Mouse (Mus musculus) embryonic stem cell, embryonic (primary cell): ENCODE results near the gene Foxn4.

Experiments used
- CTCF ChIA-PET, 4 experiments: fragments of 300-600 bp in 2 of 4; fragments of 350-600 bp in 2 of 4; sonication (Branson Sonifier 250); formaldehyde crosslinking; loops; one replicate each; lab custom pipeline; 2022; ENCODE audit warnings: inconsistent platforms in 2 of 4; lab: Charles Lee
- POLR2A ChIA-PET, 4 experiments: fragments of 300-600 bp in 2 of 4; fragments of 350-600 bp in 2 of 4; sonication (Branson Sonifier 250); formaldehyde crosslinking; loops; one replicate each; lab custom pipeline; 2022; ENCODE audit warnings: antibody characterized with exemption in 4 of 4, inconsistent platforms in 1 of 4; lab: Charles Lee

Gene Foxn4

DNA sequence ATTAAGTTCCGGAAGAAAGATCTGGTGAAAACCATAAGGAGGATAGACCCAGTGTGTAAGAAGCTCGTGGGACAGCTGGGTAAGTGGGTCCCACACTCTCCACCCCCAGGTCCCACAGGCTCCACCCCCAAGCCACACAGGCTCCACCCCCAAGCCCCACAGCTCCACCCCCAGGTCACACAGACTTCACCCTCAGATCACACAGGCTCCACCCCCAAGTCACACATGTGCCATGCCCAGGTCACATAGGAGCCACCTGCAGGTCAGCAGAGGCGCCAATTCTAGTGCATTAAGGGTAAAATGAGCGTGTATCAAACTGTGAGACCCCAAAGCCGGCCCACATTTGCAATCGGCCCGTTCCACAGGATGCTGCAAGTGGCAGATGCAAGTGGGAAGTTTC lies 27.1 kb downstream of the Foxn4 start:
- ChIA-PET POLR2A (interaction anchor here in 1 of 4 experiments (0.8 to 1.0 kb wide), 2 partner anchors 27 to 132 kb away, joined by 4 to 5 read pairs; partner anchors contain the start of gene Foxn4), CTCF (interaction anchor here in 2 of 4 experiments (0.5 to 1.6 kb wide), 10 partner anchors 17 to 363 kb away, joined by 3 to 6 read pairs (median 3); no protein-coding TSS in a partner anchor)

DNA sequence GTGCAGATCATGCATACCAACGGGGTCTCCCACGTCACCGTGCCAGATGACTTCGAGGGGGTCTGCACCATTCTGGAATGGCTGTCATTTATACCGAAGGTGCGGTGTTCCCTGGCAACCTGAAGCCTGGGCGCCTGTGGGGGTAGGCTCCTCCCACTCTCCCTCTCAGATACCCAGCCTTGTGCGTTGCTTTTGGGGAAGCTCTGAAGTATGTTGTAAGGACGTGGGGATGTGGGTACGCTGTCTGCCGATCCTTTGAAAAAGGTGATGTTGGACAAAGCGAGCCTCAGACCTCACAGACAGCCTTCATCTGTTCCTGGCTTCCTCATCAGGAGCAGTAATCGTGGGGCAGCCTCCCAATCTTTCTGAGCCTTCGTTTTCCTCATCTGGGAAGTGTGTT lies 33.9 kb downstream of the Foxn4 start:
- ChIA-PET POLR2A (interaction anchor here in 1 of 4 experiments (0.5 kb wide), 1 partner anchor 33 kb away, joined by 3 read pairs; no protein-coding TSS in a partner anchor), CTCF (no interaction called here)

DNA sequence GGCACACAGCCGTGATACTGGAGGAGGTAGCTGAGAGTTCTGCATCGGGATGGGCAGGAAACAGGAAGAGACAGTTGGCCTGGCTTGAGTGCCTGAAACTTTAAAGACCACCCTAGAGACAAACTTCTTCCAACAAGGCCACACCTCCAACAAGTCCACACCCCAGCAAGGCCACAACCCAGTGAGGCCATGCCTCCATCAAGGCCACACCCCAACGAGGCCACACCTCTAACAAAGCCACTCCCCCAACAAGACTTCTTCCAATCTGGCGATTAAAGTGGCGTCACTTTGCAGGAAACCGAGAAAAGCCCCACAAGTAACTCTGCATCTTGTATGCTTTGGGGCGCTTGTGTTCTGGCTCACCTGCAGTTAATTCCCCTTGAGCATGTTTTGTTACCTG lies 34.7 kb downstream of the Foxn4 start:
- POLR2A ChIA-PET: interaction anchor here in 1 of 4 experiments (1.3 kb wide), 1 partner anchor 10 kb away, joined by 3 read pairs; no protein-coding TSS in a partner anchor
- CTCF ChIA-PET: interaction anchor here in 1 of 4 experiments (0.9 kb wide), 1 partner anchor 77 kb away, joined by 3 read pairs; no protein-coding TSS in a partner anchor

DNA sequence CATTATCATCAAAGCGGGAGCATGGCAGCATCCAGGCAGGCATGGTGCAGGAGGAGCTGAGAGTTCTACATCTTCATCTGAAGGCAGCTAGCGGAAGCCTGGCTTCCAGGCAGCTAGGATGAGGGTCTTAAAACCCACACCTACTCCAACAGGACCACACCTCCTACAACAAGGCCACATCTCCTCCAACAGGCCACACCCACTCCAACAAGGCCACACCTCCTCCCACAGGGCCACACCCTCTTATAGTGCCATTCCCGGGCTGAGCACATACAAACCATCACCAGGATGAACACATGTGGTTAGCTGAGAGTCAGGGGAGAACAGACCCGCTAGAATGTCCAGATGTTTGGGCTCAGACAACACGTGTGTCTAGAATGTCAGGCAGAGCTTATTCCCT lies 44.7 kb downstream of the Foxn4 start:
- CTCF ChIA-PET: interaction anchor here in 2 of 4 experiments (0.6 to 0.8 kb wide), 3 partner anchors 80 to 90 kb away, joined by 3 to 7 read pairs (median 5); no protein-coding TSS in a partner anchor
- POLR2A ChIA-PET: interaction anchor here in 1 of 4 experiments (1.0 to 1.6 kb wide), 2 partner anchors 9 to 20 kb away, joined by 3 to 6 read pairs; no protein-coding TSS in a partner anchor

DNA sequence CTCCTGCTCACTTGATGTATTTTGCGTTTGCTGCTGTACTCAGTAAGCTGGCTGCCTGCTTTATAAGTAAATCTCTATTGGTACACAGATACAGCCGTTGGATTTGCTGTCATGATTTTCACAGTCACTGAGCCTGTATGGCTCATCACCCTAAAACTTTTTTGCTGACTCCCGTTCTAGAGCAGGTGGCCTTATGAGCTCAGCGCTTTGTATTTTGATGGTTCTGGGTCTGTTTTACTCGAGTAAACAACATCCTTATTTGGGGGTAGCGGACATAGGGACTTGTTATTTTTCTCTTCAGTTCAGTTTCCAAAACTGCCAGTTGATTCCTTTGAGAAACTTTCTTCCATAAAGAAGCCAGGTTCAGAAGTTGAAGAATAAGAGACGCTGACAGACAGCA lies 47.6 kb downstream of the Foxn4 start:
- POLR2A ChIA-PET: no interaction called here

DNA sequence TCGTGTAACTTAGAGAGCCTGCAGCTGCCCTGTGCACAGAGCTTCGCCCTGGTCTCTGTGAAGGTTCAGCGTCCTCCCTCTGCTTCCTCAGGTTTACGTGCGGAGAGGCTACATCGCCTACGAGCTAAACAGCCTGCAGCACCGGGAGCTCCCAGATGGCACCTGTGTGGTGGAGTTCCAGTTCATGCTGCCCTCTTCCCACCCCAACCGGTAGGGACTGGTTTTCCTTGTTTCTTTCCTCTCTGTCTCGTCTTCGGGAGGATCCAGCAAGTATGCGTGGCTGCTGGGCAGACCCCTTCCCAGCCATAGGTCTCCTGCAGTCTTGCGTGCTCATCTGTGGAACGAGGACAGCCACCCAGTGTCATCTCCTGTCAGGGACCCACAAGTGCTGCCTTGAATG lies 54.8 kb downstream of the Foxn4 start:
- POLR2A ChIA-PET: interaction anchor here in 2 of 4 experiments (0.5 to 0.6 kb wide), 2 partner anchors 256 to 1646 kb away, joined by 3 to 4 read pairs; no protein-coding TSS in a partner anchor

More for the DNA sequence above, 47.6 kb downstream of the Foxn4 start:
- CTCF ChIA-PET: no interaction called here

DNA sequence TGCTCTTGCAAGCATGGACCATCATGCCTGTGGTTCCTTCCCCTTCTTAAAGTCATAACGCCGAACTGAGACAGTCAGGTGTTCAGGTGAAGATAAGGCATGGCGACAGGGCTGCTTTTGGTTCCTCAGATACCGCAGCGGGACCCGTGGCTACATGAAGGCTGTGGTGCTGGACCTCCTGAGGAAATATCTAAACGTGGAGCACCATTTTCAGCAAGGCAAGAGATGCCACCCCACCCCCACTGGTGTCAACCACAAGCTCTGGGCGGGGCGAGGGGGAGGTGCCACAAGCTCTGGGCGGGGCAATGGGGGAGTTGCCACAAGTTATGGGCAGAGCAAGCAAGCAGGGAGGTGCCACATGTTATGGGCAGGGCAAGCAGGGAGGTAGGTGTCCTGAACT lies 60.4 kb downstream of the Foxn4 start:
- ChIA-PET CTCF (interaction anchor here in 1 of 4 experiments (0.6 kb wide), 1 partner anchor 110 kb away, joined by 9 read pairs; no protein-coding TSS in a partner anchor), POLR2A (no interaction called here)

More for the DNA sequence above, 54.8 kb downstream of the Foxn4 start:
- CTCF ChIA-PET: interaction anchor here in 2 of 4 experiments (0.5 to 0.9 kb wide), 2 partner anchors 96 to 716 kb away, joined by 3 read pairs; no protein-coding TSS in a partner anchor

DNA sequence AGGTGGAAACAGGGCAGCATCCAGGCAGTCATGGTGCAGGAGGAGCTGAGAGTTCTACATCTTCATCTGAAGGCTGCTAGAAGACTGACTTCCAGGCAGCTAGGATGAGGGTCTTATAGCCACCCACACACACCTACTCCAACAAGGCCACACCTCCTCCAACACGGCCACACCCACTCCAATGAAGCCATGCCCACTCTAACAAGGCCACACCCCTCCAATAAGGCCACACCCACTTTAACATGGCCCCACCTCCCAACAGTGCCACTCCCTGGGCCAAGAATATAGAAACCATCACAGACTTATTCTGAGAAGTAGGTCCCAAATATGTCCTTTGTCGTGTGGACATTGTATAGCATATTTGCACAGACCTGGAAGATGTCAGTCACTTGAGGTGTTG lies 67.4 kb downstream of the Foxn4 start:
- POLR2A ChIA-PET: interaction anchor here in 1 of 4 experiments (0.9 kb wide), 1 partner anchor 365 kb away, joined by 3 read pairs; no protein-coding TSS in a partner anchor
- CTCF ChIA-PET: interaction anchor here in 1 of 4 experiments (0.7 kb wide), 1 partner anchor 267 kb away, joined by 4 read pairs; no protein-coding TSS in a partner anchor
